Mouse (Mus musculus): ENCODE results near the gene Th. TPM values are rescaled to one million over a fixed set of nuclear protein-coding genes. Genes with fewer than 3 reads are reported as not detected.

The Th gene
- polyA plus RNA-seq, 1 experiment from 2014 or later = 4.8 TPM

DNA sequence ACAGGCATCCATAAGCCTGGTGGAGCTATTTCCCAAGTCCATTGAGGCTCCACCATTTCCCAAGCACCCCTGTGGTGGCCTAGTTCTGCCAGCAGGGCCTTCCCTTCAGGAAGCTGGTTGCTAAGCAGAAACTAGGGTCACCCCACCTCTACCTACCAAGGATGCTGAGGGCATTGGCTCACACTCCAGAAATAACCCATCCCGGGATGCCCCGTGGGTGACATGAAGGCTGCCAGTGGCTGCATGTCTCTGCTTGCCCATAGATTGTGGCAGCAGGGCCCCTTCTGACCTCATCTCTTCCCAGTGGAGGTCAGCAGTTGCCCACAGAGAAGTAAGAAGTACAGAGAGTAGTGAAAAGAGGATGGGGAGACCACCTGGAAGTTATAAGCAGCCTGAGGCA lies 1.4 kb downstream of the Th start:
- ATAC-seq (ENCODE audit: insufficient number of reproducible peaks, insufficient read depth, low FRiP score, low TSS enrichment) = no peak
- H3K4me1 ChIP-seq = no peaks in the 10 kb centered on the region
- no peaks in the 10 kb centered on the region for H3K9me3 ChIP-seq
- no peak overlapping the region for H3K4me2 ChIP-seq (replicated peaks)
- H3K9ac ChIP-seq = no peak overlapping the region
- H3K27ac ChIP-seq = no peak overlapping the region
- no peak overlapping the region for H3K4me3 ChIP-seq
- H3K36me3 ChIP-seq = no peaks in the 10 kb centered on the region
- H3K27me3 ChIP-seq = no peaks in the 10 kb centered on the region
- 81% methylated on average over 2 of the region's 2 CpGs for WGBS

DNA sequence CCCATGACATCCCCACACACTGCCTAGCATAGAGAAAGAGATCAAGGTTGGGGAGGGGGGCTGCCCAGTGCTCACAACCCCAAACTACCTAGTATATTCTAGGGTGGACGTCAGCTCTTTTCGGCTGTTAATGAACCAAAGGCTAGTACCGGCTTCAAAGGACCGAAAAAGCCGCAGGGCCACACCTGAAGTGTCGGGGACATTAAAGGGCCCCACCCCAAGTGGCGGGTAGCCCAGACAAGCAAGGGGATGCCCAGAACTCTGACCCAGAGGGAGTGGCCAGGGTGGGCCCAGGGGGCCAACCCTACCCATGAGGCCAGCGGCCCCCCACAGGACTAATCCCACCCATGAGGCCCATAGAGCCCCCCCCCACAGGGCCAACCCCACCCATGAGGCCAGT lies 3.6 kb downstream of the Th start:
- no peak for ATAC-seq (ENCODE audit: insufficient number of reproducible peaks, insufficient read depth, low FRiP score, low TSS enrichment)
- 82% methylated on average over 8 of the region's 8 CpGs for WGBS
- no peaks in the 10 kb centered on the region for H3K36me3 ChIP-seq

DNA sequence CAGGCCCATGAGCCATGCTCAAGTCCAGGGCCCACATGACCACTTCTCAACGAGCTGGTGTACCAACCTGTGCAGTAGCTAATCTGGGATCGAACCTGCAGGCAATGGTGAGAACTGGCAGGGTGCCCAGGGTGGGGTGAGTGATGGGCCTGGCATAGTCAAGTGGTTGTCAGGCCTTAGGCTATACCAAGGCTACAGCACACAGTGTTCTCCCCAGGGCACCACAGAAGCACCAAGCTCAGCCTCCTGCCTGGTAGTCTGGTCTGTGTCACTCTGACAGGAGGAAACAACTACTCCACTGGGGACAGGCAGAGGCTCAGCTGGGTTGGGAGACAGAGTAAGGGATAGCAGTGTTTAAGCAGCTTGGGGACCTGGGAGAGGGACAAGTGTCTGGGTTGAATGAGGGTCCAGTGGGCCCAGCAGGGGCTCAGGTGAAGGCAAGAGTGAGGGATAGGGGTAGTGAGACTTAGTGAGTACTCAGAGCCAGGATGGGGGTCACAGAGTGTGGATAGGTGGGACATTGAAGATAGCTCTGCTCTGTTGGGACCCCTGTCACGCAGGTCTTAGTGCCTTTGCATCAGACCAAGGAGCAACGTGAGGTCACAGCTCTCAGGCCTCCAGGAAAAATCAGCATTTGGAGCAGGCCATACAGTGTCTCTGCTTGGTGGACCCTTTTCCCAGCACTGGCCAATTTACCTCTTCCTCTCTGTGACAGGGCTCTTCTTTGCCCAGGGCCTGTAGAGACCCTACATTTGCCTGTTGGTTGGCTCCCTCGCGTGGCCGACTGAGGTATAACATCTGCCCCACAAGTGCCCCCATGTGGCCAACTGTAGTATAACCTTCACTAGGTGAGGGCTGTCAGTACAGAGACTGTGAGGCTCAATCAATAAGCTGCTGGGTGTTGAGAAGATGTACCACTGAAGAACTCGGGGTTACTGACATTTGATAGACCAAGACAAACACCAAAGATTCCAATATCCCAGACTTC lies 12.0 kb downstream of the Th start:
- H3K4me1 ChIP-seq = 0 out of 2 replicates have a peak, but pooled peaks cover 2% of the 10 kb centered on the region
- H3K9ac ChIP-seq = no peak overlapping the region
- peak; percentile 57 for ATAC-seq (ENCODE audit: insufficient number of reproducible peaks, insufficient read depth, low FRiP score, low TSS enrichment)

More for the DNA sequence above, 3.6 kb downstream of the Th start:
- no peak overlapping the region for H3K9ac ChIP-seq
- H3K4me3 ChIP-seq = no peak overlapping the region
- no peaks in the 10 kb centered on the region for H3K4me1 ChIP-seq
- no peak overlapping the region for H3K27ac ChIP-seq
- no peak overlapping the region for H3K4me2 ChIP-seq (replicated peaks)
- no peaks in the 10 kb centered on the region for H3K9me3 ChIP-seq
- no peaks in the 10 kb centered on the region for H3K27me3 ChIP-seq

DNA sequence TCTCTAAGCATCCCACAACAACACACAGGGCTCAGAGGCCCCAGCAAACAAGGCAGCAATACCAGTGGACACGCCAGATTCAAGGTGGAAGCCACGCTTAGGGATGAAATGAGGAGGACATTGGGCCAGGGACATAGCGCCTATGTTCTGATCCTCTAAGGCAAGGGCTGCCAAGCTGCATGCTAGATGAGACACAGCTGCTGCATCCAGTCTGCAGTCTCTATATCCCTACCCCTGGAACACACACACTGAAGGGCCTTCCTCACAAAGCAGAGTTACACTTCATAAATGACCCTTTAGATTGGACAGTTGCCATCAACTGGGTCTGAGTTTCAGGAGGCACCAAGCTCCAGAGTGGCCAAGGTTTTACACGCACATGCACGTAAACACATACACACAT lies 13.3 kb downstream of the Th start:
- no peak for ATAC-seq (ENCODE audit: insufficient number of reproducible peaks, insufficient read depth, low FRiP score, low TSS enrichment)
- no peaks in the 10 kb centered on the region for H3K9me3 ChIP-seq
- WGBS = 84% methylated on average over 5 of the region's 5 CpGs
- no peak overlapping the region for H3K4me3 ChIP-seq
- no peaks in the 10 kb centered on the region for H3K36me3 ChIP-seq
- H3K27me3 ChIP-seq = 0 out of 2 replicates have a peak, but pooled peaks cover 2% of the 10 kb centered on the region
- H3K27ac ChIP-seq = no peak overlapping the region
- no peak overlapping the region for H3K9ac ChIP-seq
- H3K4me2 ChIP-seq (replicated peaks) = no peak overlapping the region
- H3K4me1 ChIP-seq = 0 out of 2 replicates have a peak, but pooled peaks cover 2% of the 10 kb centered on the region

More for the DNA sequence above, 12.0 kb downstream of the Th start:
- WGBS = 29% methylated on average over 8 of the region's 8 CpGs
- no peak overlapping the region for H3K4me3 ChIP-seq
- H3K27ac ChIP-seq = no peak overlapping the region
- H3K9me3 ChIP-seq = no peaks in the 10 kb centered on the region
- no peak overlapping the region for H3K4me2 ChIP-seq (replicated peaks)
- no peaks in the 10 kb centered on the region for H3K36me3 ChIP-seq
- 0 out of 2 replicates have a peak, but pooled peaks cover 2% of the 10 kb centered on the region for H3K27me3 ChIP-seq

DNA sequence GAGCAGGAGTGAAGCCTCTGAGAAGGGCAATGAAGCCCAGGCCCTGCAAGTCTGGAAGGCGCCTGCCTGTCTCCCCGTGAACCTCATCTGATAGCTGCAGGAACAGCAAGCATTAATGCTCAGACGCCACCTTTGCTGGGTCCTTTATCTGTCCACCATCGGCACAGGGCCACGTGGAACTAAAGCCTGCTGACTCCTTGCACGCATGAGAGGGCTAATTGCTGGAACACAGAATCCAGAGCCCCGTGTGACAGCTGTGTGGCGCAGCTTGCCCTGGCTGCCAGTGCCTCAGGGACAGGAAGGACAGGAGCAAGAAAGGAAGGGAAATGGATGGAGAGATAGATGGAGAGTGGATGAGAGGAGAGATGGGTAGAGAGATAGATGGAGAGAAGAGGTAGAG lies 14.8 kb downstream of the Th start:
- WGBS = 42% methylated on average over 8 of the region's 8 CpGs
- Histone ChIP-seq H3K4me3 (no peak overlapping the region), H3K27me3 (0 out of 2 replicates have a peak, but pooled peaks cover 2% of the 10 kb centered on the region), H3K27ac (no peak overlapping the region), H3K9ac (no peak overlapping the region), H3K4me1 (0 out of 2 replicates have a peak, but pooled peaks cover 2% of the 10 kb centered on the region), H3K4me2 (replicated peaks) (no peak overlapping the region), H3K9me3 (no peaks in the 10 kb centered on the region), H3K36me3 (no peaks in the 10 kb centered on the region)
- no peak for ATAC-seq (ENCODE audit: insufficient number of reproducible peaks, insufficient read depth, low FRiP score, low TSS enrichment)

DNA sequence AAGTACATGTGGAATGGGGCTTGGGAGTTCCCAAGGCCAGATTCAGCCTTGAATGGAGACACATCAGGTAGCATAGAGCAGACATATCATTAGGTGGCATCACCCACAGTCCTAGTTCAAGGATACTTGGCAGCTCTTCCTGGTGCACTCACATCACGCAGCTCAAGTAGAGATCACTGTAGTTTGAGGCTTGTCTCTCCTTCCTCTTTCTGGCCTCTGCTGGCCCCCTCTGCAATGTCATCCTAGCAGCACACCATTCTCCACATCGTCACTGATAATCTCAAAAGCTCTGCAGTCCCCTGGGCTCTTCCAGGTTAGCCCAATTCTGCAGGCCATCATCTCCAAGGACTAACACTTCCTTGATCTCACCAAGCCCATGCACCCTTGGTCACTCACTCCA lies 19.2 kb downstream of the Th start:
- Histone ChIP-seq H3K4me3 (no peak overlapping the region), H3K27ac (no peak overlapping the region), H3K27me3 (0 out of 2 replicates have a peak, but pooled peaks cover under 1% of the 10 kb centered on the region), H3K4me2 (replicated peaks) (no peak overlapping the region), H3K4me1 (0 out of 2 replicates have a peak, but pooled peaks cover 2% of the 10 kb centered on the region), H3K9ac (no peak overlapping the region), H3K9me3 (no peaks in the 10 kb centered on the region), H3K36me3 (no peaks in the 10 kb centered on the region)
- no peak for ATAC-seq (ENCODE audit: insufficient number of reproducible peaks, insufficient read depth, low FRiP score, low TSS enrichment)
- 85% methylated on average over 2 of the region's 2 CpGs for WGBS

DNA sequence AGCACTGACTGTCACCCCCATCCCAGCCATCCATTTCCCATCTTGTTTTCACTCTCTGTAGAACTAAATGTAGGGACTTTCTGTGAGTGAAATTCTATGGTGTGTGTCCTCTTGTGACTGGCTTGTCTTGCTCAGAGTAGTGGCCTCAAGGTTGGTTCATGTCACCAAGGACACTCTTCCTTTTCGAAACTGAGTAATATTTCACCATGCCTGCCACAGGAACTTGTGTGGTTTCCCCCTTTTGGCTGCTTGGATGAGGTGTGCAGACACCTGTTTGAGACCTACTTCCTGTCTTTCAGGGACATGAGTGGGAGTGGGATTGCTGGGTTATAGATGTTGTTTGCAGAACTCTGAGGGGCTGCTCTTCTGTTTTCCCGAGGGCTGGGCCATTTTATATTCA lies 20.8 kb downstream of the Th start:
- Histone ChIP-seq H3K4me3 (no peak overlapping the region), H3K4me2 (replicated peaks) (no peak overlapping the region), H3K9me3 (no peaks in the 10 kb centered on the region), H3K4me1 (no peaks in the 10 kb centered on the region), H3K36me3 (no peaks in the 10 kb centered on the region), H3K27me3 (no peaks in the 10 kb centered on the region), H3K27ac (no peak overlapping the region), H3K9ac (no peak overlapping the region)
- whole genome bisulfite sequencing = 63% methylated on average over 2 of the region's 2 CpGs
- no peak for ATAC-seq (ENCODE audit: insufficient number of reproducible peaks, insufficient read depth, low FRiP score, low TSS enrichment)

DNA sequence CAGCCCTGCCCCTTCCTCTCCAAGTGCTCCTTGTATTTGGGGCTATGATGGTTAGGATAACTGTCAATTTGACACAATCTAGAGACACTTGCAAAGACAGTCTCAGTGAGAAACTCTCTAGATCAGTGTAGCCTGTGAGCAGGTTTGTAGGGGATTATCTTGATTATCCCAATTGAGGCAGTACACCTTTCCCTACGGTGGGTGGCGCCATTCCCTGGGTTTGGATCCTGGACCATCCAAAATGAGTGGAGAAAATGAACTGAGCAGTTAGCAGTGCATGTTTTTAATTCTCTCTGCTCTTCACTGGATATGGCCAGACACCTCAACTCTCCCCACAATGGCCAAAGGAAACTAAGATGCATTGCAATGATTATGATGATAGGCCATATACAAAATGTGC lies 21.3 kb downstream of the Th start:
- H3K4me1 ChIP-seq = no peaks in the 10 kb centered on the region
- H3K4me2 ChIP-seq (replicated peaks) = no peak overlapping the region
- no peak overlapping the region for H3K27ac ChIP-seq
- WGBS = 51% methylated on average over 2 of the region's 2 CpGs
- H3K27me3 ChIP-seq = no peaks in the 10 kb centered on the region
- no peaks in the 10 kb centered on the region for H3K36me3 ChIP-seq
- H3K9ac ChIP-seq = no peak overlapping the region
- no peak for ATAC-seq (ENCODE audit: insufficient number of reproducible peaks, insufficient read depth, low FRiP score, low TSS enrichment)
- H3K4me3 ChIP-seq = no peak overlapping the region
- no peaks in the 10 kb centered on the region for H3K9me3 ChIP-seq

DNA sequence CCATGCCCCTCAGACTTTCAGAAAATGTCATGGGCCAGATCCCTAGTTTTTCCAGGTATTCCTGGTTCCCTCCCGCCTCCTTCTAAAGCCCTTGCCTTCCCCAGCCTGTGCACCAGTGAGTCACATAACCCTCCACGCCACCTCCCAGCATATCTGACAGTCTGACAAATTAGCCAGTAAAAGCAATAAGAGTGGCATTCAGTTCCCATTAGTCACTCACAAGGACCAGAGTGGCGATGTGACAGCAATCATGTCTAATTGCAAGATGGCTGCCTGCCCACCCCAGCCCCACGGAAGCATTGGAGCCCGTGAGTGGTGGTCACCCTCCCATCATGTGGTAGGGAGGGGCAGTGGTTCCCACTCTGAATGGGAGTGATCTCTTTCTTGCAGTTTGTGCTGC lies 25.3 kb downstream of the Th start:
- Histone ChIP-seq H3K27ac (no peak overlapping the region), H3K9me3 (no peaks in the 10 kb centered on the region), H3K9ac (no peak overlapping the region), H3K4me3 (no peak overlapping the region), H3K27me3 (no peaks in the 10 kb centered on the region), H3K4me2 (replicated peaks) (no peak overlapping the region), H3K36me3 (no peaks in the 10 kb centered on the region), H3K4me1 (peaks cover 16% of the 10 kb centered on the region)
- 64% methylated on average over 5 of the region's 5 CpGs for WGBS
- ATAC-seq (ENCODE audit: insufficient number of reproducible peaks, insufficient read depth, low FRiP score, low TSS enrichment) = no peak

DNA sequence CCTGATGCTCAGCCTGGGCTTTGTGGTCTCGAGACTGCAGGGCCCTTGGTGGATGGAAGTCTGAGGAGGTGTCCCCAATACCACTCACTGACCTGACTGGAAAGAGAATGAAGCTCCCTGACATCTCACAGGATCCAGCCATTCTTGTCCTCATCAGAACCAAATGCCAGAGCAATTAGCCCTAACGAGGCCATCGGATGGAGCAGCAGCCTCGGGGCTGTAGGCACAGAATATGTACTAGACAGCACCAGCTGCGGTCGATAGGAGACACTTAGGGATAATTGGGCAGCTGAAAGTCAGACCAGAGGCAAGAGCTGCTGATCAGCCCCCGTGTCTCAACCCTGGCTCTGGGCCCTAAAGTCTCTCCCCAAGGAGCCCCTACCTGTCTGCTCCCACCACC lies 26.6 kb downstream of the Th start:
- H3K4me1 ChIP-seq = peaks cover 16% of the 10 kb centered on the region
- no peak overlapping the region for H3K4me2 ChIP-seq (replicated peaks)
- ATAC-seq (ENCODE audit: insufficient number of reproducible peaks, insufficient read depth, low FRiP score, low TSS enrichment) = no peak
- H3K4me3 ChIP-seq = no peak overlapping the region
- H3K9ac ChIP-seq = no peak overlapping the region
- no peaks in the 10 kb centered on the region for H3K27me3 ChIP-seq
- H3K9me3 ChIP-seq = no peaks in the 10 kb centered on the region
- H3K27ac ChIP-seq = no peak overlapping the region
- WGBS = 34% methylated on average over 7 of the region's 7 CpGs
- no peaks in the 10 kb centered on the region for H3K36me3 ChIP-seq

DNA sequence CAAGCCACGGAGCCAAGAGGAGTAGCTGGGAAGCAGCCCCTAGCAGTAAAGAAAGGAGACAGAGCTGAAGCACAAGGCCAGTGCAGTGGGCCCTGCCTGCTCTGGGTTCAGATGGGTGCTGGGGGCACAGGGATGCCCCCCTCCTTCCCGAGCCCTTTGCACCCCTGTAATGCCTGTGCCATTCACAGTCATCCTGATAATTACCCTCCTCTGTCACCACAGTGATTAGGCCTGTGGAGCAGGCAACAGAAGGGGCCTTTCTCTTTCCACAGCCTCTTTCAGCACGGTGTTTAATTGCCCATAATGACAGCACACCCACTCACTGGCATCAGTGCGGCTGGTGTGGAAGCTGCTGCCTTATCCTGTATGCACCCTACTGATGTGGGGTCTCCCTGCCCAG lies 28.0 kb downstream of the Th start:
- no peak for ATAC-seq (ENCODE audit: insufficient number of reproducible peaks, insufficient read depth, low FRiP score, low TSS enrichment)

DNA sequence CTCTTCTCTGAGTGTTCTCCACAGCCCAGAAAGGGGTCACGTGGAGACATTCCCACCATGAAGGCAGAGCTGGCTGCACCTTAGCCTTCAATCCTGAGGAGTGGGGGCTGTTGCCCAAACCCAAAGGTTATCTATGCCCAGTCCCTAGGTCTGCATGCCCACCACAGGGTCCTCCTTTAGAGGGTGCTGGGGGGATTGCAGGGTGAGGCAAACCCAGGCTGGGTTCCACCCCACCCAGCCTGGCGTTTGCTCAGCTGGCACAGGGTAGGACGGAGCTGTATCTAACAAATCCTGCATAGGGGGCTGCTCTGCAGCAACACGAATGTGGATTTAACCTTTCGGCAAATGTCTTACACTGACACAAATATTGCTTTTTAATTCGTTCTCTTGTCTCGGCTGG lies 29.2 kb downstream of the Th start:
- 51% methylated on average over 7 of the region's 7 CpGs for WGBS
- no peak for ATAC-seq (ENCODE audit: insufficient number of reproducible peaks, insufficient read depth, low FRiP score, low TSS enrichment)
- Histone ChIP-seq H3K36me3 (no peaks in the 10 kb centered on the region), H3K27ac (no peak overlapping the region), H3K4me3 (no peak overlapping the region), H3K4me2 (replicated peaks) (no peak overlapping the region), H3K9ac (no peak overlapping the region), H3K27me3 (no peaks in the 10 kb centered on the region), H3K4me1 (peaks cover 16% of the 10 kb centered on the region), H3K9me3 (no peaks in the 10 kb centered on the region)

More for the DNA sequence above, 28.0 kb downstream of the Th start:
- no peak overlapping the region for H3K4me2 ChIP-seq (replicated peaks)
- no peaks in the 10 kb centered on the region for H3K27me3 ChIP-seq
- H3K9me3 ChIP-seq = no peaks in the 10 kb centered on the region
- peaks cover 16% of the 10 kb centered on the region for H3K4me1 ChIP-seq
- no peak overlapping the region for H3K4me3 ChIP-seq
- no peaks in the 10 kb centered on the region for H3K36me3 ChIP-seq
- H3K27ac ChIP-seq = no peak overlapping the region
- 27% methylated on average over 4 of the region's 4 CpGs for WGBS
- no peak overlapping the region for H3K9ac ChIP-seq

Data from embryonic facial prominence, embryonic 12.5 days (tissue).